Mouse (Mus musculus) common myeloid progenitor, adult 5-6 weeks (primary cell): ENCODE measurements around the gene Kcnb1. TPM values are rescaled to one million over a fixed set of nuclear protein-coding genes. Genes with fewer than 3 reads are reported as not detected.

Experiments
- ATAC-seq: replicated peaks from 2 replicates; pipeline ENCODE4 v1.8.0; 2016; ENCODE audit warnings: low read depth, mild to moderate bottlenecking, moderate TSS enrichment, inconsistent platforms; ENCODE audit not compliant: poor library complexity, severe bottlenecking
- total RNA-seq: library from RNA; stranded (forward); fragments of 200-1000, 187-1606 nt; gene quantifications from 2 replicates; pipeline ENCODE4 v1.2.3, GENCODE M21; 2017

The Kcnb1 gene
- total RNA-seq, 1 experiment from 2014 or later, result 0.23 TPM

DNA sequence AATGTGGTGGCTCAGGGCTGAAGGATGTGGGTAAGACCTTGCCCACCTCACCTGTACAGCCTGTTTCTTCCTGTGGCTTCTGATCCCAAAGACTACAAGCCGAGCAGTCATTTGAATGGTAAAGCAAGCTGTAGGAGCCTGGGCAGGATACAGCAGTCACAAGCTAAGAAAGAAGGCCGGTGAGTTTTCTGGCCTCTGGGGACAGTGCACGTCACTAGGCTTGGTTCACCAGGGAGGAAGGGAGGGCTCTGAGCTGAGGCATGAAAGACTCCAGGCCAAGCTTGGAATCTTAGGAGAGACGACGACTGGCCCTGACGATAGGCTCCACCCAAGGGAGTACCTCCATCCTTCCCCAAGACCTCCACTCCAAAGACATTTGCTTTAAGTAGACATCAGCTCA, 51.3 kb downstream of the Kcnb1 start:
- no peak for ATAC-seq

GRCm38 (mm10) chr2:167136909-167137308, 53.0 kb downstream of the Kcnb1 start:
- ATAC-seq, result no peak

DNA sequence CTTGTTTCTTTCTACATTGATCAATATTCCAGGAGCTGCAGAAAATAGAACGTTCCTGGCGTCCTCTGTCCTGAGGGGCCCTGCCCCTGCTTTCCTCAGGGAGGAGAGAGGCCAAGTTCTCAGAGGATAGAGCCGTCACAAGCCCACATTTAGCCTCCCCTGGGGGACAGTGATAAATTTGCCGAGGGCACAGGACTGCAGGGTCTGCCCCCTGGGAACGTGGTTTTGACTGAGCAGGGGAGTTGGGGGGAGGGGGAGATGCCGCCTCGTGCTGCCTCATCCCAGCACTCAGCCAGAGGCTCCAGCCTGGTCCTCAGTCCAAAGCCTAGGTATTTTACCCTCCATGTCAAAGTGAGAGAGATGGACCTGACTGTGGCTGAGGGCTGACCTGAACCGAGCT, 57.9 kb downstream of the Kcnb1 start:
- ATAC-seq, result no peak

DNA sequence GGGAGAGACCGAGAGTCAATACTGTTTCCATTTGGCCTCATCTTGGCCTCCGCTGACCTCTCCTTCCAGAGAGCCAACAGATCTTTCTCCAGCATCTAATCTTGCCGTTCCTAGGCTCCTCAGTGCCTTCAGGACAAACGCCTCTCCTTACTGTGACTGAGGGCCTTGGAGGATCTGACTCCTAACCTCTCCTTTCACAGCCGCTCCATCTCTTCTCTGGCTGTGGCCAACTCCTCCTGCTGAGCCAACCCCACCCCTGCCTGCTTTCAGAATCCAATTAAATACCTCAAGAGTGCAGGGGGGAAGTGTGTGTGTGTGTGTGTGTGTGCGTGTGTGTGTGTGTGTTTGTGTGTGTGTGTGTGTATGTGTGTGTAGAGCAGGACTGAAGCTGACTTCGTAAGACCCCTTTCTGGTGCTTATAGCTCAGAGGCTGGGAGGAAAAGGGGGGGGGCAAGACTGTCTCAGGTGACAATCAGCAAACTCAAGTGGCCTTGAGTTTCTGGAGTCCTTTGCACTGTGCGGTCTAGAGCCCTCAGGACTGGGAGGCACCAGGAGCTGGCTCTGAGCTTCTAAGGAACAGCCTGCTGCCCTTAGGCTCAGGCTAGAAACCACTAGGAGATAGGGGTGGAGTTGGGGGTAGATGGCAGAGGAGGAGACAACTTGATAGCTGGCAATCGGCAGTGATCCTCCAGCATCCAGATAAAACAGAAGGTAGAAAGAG, 59.7 kb downstream of the Kcnb1 start:
- ATAC-seq, result no peak

DNA sequence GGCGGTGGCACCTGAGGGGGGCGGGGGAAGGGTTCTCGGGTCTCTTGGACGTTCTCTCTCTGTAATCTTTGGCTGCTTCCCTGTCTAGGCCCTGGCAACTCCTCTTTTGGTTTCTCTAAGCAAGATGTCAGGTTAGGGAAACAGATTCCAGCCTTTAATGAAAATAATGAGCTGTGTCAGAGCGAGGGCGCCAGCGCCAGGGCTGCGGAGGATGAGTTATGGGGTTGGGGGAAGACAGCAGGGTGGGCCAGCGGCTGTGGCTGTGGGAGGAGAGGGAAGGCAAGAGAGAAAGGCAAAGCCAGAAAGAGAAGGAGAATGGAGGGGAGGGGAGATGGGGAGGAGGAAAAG, 60.4 kb downstream of the Kcnb1 start:
- peak; percentile 19; the same call in 1 of the 2 replicates for ATAC-seq

GRCm38 (mm10) chr2:167128699-167129607, 61.0 kb downstream of the Kcnb1 start:
- ATAC-seq, result peak; percentile 59

DNA sequence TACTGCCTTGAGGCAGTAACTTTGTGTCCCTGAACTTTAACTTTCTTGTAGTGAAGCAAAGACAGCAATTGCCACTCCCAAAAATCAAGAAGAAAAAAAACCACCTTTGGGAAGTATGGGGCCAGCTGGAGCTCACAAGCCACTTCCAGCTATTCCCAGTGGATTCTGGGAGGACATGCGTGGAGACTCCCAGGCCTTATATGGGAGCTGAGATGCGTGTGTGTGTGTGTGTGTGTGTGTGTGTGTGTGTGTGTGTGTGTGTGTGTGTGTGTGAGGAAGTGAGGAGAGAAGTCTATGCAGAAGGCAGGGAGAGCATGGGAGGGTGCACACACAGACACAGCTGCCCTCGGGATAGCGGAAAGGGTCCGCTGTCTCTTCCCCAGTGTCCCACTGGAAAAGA, 62.6 kb downstream of the Kcnb1 start:
- no peak for ATAC-seq

- no peak for ATAC-seq
These were observed 64.2 kb downstream of the Kcnb1 start for GRCm38 (mm10) chr2:167125781-167126180.

GRCm38 (mm10) chr2:167123936-167124335, 66.0 kb downstream of the Kcnb1 start:
- no peak for ATAC-seq

- no peak for ATAC-seq
These were observed 67.2 kb downstream of the Kcnb1 start for GRCm38 (mm10) chr2:167122737-167123136.

DNA sequence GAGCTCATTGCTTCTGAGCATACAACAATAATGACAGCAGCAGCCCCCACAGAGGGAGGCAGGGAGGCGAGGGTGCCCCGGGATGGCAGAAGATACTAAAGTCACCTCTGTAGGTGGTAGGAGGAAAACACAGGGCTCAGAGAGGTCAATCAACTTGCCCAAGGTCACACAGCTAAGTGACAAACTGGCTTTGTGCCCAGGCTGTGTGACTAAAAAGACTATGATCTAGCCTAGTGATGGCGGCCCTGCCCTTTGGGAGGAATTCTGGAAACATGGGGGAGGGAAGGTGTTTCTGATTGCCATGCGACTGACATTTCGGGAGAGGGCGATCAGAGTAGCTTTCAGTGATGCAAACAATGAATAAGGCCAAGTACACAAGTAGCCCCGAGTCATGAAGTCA, 68.0 kb downstream of the Kcnb1 start:
- no peak for ATAC-seq

GRCm38 (mm10) chr2:167121228-167121627, 68.7 kb downstream of the Kcnb1 start:
- ATAC-seq, result no peak

GRCm38 (mm10) chr2:167120186-167120830, 69.6 kb downstream of the Kcnb1 start:
- ATAC-seq, result no peak

- no peak for ATAC-seq
These were observed 71.9 kb downstream of the Kcnb1 start for GRCm38 (mm10) chr2:167118046-167118445.

DNA sequence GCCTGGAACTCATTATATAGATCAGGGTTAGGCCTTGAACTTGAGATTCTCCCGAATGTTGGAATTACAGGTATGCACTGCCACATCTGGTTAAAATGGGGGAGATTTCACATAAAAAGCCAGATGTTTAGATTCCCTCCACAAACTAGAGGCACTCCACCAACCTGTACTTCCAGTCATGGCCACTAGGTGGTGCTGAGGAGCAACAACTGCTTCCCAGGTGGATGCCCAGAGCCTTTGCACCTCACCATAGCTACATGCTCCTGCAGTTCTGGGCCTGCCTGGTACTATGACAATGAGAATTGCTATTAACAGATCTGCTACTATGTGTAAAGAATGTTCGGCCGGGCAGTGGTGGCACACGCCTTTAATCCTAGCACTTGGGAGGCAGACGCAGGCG, 77.2 kb downstream of the Kcnb1 start:
- peak; percentile 91 for ATAC-seq

DNA sequence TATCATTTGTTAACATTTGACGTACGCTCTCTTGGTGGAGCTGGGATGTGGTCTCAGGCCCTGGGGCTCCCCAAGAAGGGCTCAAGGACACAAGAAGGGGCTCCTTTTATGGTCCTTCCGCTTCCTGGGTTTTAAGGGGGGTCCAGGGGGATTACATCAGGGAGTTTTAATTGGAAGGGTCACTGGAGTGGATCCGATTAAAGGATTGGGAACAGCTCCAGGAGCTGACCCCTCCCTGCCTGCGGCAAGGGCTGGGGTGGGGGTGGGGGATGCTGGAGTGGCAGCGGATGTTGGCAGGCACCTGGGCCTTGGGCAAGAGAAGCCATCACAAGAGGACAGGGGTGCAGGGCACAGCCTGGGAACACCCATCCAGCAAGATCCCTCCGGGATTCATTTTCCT, 77.7 kb downstream of the Kcnb1 start:
- ATAC-seq, result no peak

DNA sequence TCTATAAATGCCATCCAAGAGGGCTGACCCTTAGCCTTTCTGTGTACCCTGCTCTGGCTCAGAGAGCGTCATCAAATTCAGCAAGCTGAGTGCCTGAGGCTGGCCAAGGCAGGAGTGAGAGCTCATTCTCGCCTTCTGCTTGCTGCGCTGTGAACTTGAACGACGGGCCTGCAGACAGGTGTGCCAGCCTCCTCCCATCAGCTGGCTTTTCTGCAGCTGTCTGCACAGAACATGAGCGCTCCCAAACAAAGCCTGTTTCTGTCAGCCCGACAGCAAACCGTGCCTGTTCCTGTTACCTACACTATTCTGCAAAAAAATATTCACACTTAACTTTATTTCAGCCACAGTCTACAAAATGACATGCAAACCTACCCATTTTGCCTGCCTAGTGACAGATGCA, 80.4 kb downstream of the Kcnb1 start:
- ATAC-seq, result no peak

GRCm38 (mm10) chr2:167103546-167103945, 86.4 kb downstream of the Kcnb1 start:
- ATAC-seq, result no peak

DNA sequence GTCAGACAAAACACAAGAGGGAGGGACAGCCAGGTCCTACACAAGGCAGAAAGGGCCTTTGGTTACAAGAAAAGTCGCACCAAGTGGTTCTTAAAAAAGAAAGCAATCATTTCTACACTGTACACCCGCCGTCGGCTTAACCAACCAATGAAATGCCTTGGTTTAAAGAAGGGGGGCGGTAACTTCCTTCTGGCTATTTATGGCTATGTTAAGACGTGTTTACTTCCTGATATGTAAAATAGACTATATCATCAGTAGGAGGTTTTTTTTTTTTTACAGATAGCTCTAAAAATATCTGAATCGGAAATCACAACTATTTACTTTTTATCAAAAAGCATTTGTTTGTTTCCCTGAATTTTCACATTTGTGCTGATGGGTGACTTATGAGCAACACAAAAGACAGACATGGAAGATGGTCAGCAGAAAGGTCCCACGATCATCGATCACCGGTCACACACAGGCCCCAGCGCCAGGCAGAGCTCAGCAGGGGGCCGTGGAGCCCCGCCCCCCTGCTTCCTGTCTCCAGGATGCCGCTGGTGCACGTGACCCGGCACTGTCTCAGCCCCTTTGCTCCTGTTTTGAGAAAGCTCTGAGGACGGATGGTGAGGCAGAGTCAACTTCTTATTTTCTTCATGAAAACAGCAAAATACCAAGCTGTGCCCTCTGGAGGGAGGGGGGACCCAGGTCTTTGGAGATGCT, 88.1 kb downstream of the Kcnb1 start:
- peak; percentile 92 for ATAC-seq

DNA sequence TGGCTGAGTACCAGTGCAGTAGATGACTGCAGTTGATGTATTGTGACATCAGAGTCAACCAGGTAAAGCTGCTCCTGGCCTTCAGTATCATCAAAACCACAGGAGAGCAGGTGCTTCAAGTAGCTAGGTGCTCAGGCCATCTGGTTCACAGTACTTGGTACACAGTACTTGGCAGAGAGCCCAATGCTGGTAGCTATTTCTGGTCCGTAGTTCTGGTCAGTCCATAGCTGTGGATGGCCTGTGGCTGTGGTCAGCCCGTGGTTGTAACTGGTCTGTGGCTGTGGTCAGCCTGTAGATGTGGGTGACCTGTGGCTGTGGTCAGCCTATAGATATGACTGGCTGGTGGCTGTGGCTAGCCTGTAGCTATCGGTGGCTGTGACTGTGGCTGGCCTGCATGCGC, 95.3 kb downstream of the Kcnb1 start:
- ATAC-seq, result peak; percentile 36
